Mouse (Mus musculus) neural tube, embryonic 12.5 days (tissue): ENCODE results near the gene Cpne6. TPM values are rescaled to one million over a fixed set of nuclear protein-coding genes. Genes with fewer than 3 reads are reported as not detected.

Source experiments
- ATAC-seq: fragments of 200-750 bp; cut with Nextera tagmentation; 2 replicates; pipeline ENCODE4 v1.8.0; 2017; ENCODE audit warnings: low read depth, mild to moderate bottlenecking, moderate TSS enrichment, moderate library complexity; ENCODE audit not compliant: low FRiP score
- H3K27ac ChIP-seq: fragments of 300-500 bp; sonication (generic); 2 replicates; pipeline ENCODE4 v1.5.1; 2016
- H3K27me3 ChIP-seq: fragments of 300-500 bp; sonication (generic); replicated peaks from 2 replicates; pipeline ENCODE4 v1.6.1; 2016; ENCODE audit warnings: mild to moderate bottlenecking
- H3K36me3 ChIP-seq: fragments of 300-500 bp; sonication (generic); 2 replicates; pipeline ENCODE4 v1.6.1; 2016; ENCODE audit warnings: mild to moderate bottlenecking
- H3K4me1 ChIP-seq: fragments of 300-500 bp; sonication (generic); 2 replicates; pipeline ENCODE4 v1.6.1; 2016
- H3K4me2 ChIP-seq: fragments of 300-500 bp; sonication (generic); replicated peaks from 2 replicates; pipeline ENCODE4 v1.6.1; 2016; ENCODE audit warnings: mild to moderate bottlenecking
- H3K4me3 ChIP-seq: fragments of 300-500 bp; sonication (generic); 2 replicates; pipeline ENCODE4 v1.5.1; 2016
- H3K9ac ChIP-seq: fragments of 300-500 bp; sonication (generic); 2 replicates; pipeline ENCODE4 v1.6.1; 2016; ENCODE audit warnings: mild to moderate bottlenecking
- H3K9me3 ChIP-seq: fragments of 300-500 bp; sonication (generic); 2 replicates; pipeline ENCODE4 v1.6.1; 2016; ENCODE audit warnings: mild to moderate bottlenecking
- WGBS: fragments of 180-500 bp; shearing (Covaris S2); methylation state at CpG from one replicate; pipeline ENCODE4 v1.1.7; 2016; 5-methylcytosine and 5-hydroxymethylcytosine counted together
- polyA plus RNA-seq: library from polyadenylated mRNA; unstranded; fragments of >200 nt; fragmentation: Nextera tagmentation; extraction: Ambion mirVana; gene quantifications from 2 replicates; pipeline ENCODE4 v1.2.1, GENCODE M21; 2016

Gene Cpne6
- polyA plus RNA-seq, 1 experiment from 2014 or later = 2.4 TPM

GRCm38 (mm10) chr14:55540067-55540786 lies 30.0 kb downstream of the Cpne6 start, which contains the start of gene Pck2:
Gene Pck2, plus strand, starts transcription at chr14:55540266.
- Histone ChIP-seq H3K36me3 (peaks cover 6% of the 10 kb centered on the region; the same call in 1 of the 2 replicates), H3K9ac (peak within 1 kb of the TSS; percentile 63), H3K4me1 (peaks cover 20% of the 10 kb centered on the region), H3K27me3 (no peaks in the 10 kb centered on the region), H3K4me2 (peak within 1 kb of the TSS; percentile 83), H3K9me3 (no peaks in the 10 kb centered on the region), H3K27ac (0 out of 2 replicates have a peak within 1 kb of the TSS, but pooled peaks have one; percentile 1), H3K4me3 (peak within 1 kb of the TSS; percentile 50)
- under 1% methylated on average over 32 of the region's 32 CpGs for WGBS
- ATAC-seq = peak; percentile 81

- peak overlapping the region; percentile 63 for H3K9ac ChIP-seq
- H3K4me2 ChIP-seq = peak overlapping the region; percentile 83
- H3K4me1 ChIP-seq = peaks cover 20% of the 10 kb centered on the region
- no peaks in the 10 kb centered on the region for H3K9me3 ChIP-seq
- ATAC-seq = peak; percentile 48
- H3K27me3 ChIP-seq = no peaks in the 10 kb centered on the region
- peaks cover 6% of the 10 kb centered on the region; the same call in 1 of the 2 replicates for H3K36me3 ChIP-seq
- WGBS = 9% methylated on average over 10 of the region's 10 CpGs
- H3K27ac ChIP-seq = 0 out of 2 replicates have a peak overlapping the region, but pooled peaks have one; percentile 1
- peak overlapping the region; percentile 50 for H3K4me3 ChIP-seq
Observed at GRCm38 (mm10) chr14:55540787-55541321, 30.6 kb downstream of the Cpne6 start.

GRCm38 (mm10) chr14:55542268-55542667 lies 32.0 kb downstream of the Cpne6 start:
- no peaks in the 10 kb centered on the region for H3K27me3 ChIP-seq
- H3K4me2 ChIP-seq = no peak overlapping the region
- H3K36me3 ChIP-seq = peaks cover 13% of the 10 kb centered on the region; the same call in 1 of the 2 replicates
- no peak for ATAC-seq
- no peak overlapping the region for H3K9ac ChIP-seq
- peaks cover 20% of the 10 kb centered on the region for H3K4me1 ChIP-seq
- no peak overlapping the region for H3K27ac ChIP-seq
- H3K4me3 ChIP-seq = no peak overlapping the region
- 98% methylated on average over 12 of the region's 12 CpGs for WGBS
- H3K9me3 ChIP-seq = no peaks in the 10 kb centered on the region

DNA sequence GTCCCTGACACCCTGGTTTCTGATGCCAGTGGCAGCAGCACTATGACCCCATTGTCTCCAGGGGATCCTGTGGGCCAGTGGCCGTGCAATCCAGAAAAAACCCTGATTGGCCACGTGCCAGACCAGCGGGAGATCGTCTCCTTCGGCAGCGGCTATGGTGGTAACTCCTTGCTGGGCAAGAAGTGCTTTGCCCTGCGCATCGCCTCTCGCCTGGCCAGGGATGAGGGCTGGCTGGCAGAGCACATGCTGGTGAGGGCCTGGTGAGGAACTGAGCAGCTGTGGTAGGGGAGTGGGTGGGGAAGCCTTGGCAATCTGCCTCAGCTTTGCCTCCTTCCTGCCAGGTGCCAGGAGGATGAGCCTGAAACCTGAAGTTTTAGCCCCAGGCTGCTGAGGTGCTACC lies 34.1 kb downstream of the Cpne6 start:
- peaks cover 30% of the 10 kb centered on the region for H3K36me3 ChIP-seq
- no peak overlapping the region for H3K9ac ChIP-seq
- H3K4me3 ChIP-seq = no peak overlapping the region
- H3K9me3 ChIP-seq = no peaks in the 10 kb centered on the region
- H3K27me3 ChIP-seq = no peaks in the 10 kb centered on the region
- no peak overlapping the region for H3K27ac ChIP-seq
- H3K4me1 ChIP-seq = peaks cover 20% of the 10 kb centered on the region
- no peak for ATAC-seq
- WGBS = 76% methylated on average over 9 of the region's 9 CpGs
- H3K4me2 ChIP-seq = no peak overlapping the region

DNA sequence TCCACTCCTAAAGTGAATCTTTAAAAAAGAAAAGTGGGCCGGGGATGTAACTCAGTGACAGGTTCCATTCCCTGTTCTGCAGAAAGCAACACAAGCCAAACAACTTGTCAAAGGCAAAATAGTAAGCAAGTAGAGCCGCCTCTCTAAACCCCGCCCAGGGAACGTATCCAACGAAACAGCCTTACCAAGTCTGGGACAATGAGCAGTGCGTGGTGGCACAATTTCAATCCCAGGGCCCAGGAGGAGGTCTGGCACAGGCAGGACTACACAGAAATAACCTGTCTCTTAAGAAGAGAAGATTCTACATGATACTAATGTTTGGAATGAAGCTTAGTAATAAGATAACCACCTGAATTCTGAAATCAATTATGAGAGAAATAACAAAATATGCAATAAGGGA lies 39.9 kb downstream of the Cpne6 start:
- no peak for ATAC-seq
- Histone ChIP-seq H3K4me1 (no peaks in the 10 kb centered on the region), H3K27ac (no peak overlapping the region), H3K4me2 (no peak overlapping the region), H3K4me3 (no peak overlapping the region), H3K27me3 (no peaks in the 10 kb centered on the region), H3K36me3 (peaks cover 24% of the 10 kb centered on the region), H3K9me3 (no peaks in the 10 kb centered on the region), H3K9ac (no peak overlapping the region)
- WGBS = 85% methylated on average over 6 of the region's 6 CpGs

DNA sequence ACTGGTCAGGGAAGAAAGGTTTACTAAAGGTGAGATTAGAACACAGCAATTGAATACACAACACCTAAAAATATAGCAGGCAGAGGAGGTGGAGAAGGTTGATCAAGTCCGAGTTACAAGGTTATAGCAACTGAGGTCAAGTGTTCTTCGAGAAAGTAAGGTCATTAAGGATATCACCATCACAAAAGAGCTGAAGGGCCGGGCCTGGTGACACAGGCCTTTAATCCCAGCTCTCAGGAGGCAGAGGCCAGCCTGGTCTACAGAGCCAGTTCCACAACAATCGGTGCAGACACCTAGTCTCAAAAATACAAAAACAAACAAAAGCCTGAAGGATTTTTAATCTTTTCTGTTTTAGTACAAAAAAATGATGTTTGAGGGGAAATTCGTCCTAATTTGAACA lies 41.1 kb downstream of the Cpne6 start:
- no peak for ATAC-seq
- Histone ChIP-seq H3K9me3 (no peaks in the 10 kb centered on the region), H3K4me3 (no peak overlapping the region), H3K9ac (no peak overlapping the region), H3K4me1 (no peaks in the 10 kb centered on the region), H3K36me3 (peaks cover 21% of the 10 kb centered on the region), H3K27me3 (no peaks in the 10 kb centered on the region), H3K27ac (no peak overlapping the region), H3K4me2 (no peak overlapping the region)
- WGBS = 58% methylated on average over 5 of the region's 5 CpGs

GRCm38 (mm10) chr14:55551794-55552193 lies 41.5 kb downstream of the Cpne6 start:
- 89% methylated on average over 8 of the region's 8 CpGs for WGBS
- no peaks in the 10 kb centered on the region for H3K4me1 ChIP-seq
- no peak for ATAC-seq
- no peak overlapping the region for H3K9ac ChIP-seq
- H3K27me3 ChIP-seq = no peaks in the 10 kb centered on the region
- no peak overlapping the region for H3K27ac ChIP-seq
- H3K4me2 ChIP-seq = no peak overlapping the region
- H3K4me3 ChIP-seq = no peak overlapping the region
- H3K9me3 ChIP-seq = no peaks in the 10 kb centered on the region
- peaks cover 17% of the 10 kb centered on the region for H3K36me3 ChIP-seq

GRCm38 (mm10) chr14:55554635-55555034 lies 44.4 kb downstream of the Cpne6 start:
- H3K9ac ChIP-seq = no peak overlapping the region
- H3K27me3 ChIP-seq = no peaks in the 10 kb centered on the region
- ATAC-seq = no peak
- no peaks in the 10 kb centered on the region for H3K9me3 ChIP-seq
- H3K27ac ChIP-seq = no peak overlapping the region
- no peaks in the 10 kb centered on the region for H3K4me1 ChIP-seq
- no peak overlapping the region for H3K4me3 ChIP-seq
- no peak overlapping the region for H3K4me2 ChIP-seq
- H3K36me3 ChIP-seq = no peaks in the 10 kb centered on the region

DNA sequence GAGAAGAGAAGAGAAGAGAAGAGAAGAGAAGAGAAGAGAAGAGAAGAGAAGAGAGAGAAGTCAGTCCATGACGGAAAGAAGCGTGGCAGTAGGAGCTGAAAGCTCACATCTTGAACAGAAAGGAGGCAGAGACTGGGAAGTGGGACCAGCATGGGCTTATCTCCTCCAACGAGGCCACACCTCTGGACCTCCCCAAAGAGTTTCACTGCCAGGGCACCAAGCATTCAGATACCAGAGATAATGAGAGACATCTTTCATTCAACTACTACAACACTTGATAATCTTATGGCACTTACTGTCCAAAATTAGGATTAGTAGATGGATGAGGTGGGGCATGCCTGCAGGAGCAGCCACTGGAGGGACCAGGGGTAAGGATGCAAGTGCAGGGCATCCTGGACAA lies 45.5 kb downstream of the Cpne6 start:
- no peak overlapping the region for H3K4me2 ChIP-seq
- no peaks in the 10 kb centered on the region for H3K36me3 ChIP-seq
- 79% methylated on average over 3 of the region's 3 CpGs for WGBS
- no peaks in the 10 kb centered on the region for H3K4me1 ChIP-seq
- no peak overlapping the region for H3K27ac ChIP-seq
- no peak overlapping the region for H3K9ac ChIP-seq
- H3K9me3 ChIP-seq = no peaks in the 10 kb centered on the region
- no peak for ATAC-seq
- H3K27me3 ChIP-seq = no peaks in the 10 kb centered on the region
- no peak overlapping the region for H3K4me3 ChIP-seq

GRCm38 (mm10) chr14:55557003-55557402 lies 46.8 kb downstream of the Cpne6 start:
- ATAC-seq = no peak
- Histone ChIP-seq H3K27me3 (no peaks in the 10 kb centered on the region), H3K4me3 (no peak overlapping the region), H3K9ac (no peak overlapping the region), H3K27ac (no peak overlapping the region), H3K9me3 (no peaks in the 10 kb centered on the region), H3K4me2 (no peak overlapping the region), H3K36me3 (no peaks in the 10 kb centered on the region), H3K4me1 (peaks cover 11% of the 10 kb centered on the region)
- 27% methylated on average over 5 of the region's 5 CpGs for WGBS

DNA sequence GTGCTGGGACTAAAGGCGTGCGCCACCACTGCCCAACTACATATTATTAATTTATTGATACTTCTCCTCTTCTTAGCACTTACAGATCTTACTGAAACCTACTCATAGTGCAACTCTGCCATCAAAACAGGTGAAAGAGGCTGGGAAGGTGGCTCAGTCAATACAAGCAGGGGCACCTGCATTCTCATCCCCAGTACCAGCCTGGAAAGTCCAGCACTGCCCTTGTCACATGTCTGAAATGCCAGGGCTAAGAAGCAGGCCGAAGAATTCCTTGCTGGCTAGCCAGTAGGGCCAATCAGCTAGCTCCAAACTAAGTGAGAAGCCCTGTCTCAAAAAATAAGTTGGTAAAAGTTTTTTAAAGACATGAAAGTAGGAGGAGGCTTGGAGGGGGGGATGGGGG lies 47.3 kb downstream of the Cpne6 start:
- H3K27ac ChIP-seq = no peak overlapping the region
- H3K27me3 ChIP-seq = no peaks in the 10 kb centered on the region
- no peak overlapping the region for H3K9ac ChIP-seq
- H3K4me3 ChIP-seq = no peak overlapping the region
- H3K4me2 ChIP-seq = no peak overlapping the region
- 91% methylated on average over 3 of the region's 3 CpGs for WGBS
- no peaks in the 10 kb centered on the region for H3K9me3 ChIP-seq
- ATAC-seq = no peak
- H3K36me3 ChIP-seq = no peaks in the 10 kb centered on the region
- peaks cover 14% of the 10 kb centered on the region for H3K4me1 ChIP-seq

DNA sequence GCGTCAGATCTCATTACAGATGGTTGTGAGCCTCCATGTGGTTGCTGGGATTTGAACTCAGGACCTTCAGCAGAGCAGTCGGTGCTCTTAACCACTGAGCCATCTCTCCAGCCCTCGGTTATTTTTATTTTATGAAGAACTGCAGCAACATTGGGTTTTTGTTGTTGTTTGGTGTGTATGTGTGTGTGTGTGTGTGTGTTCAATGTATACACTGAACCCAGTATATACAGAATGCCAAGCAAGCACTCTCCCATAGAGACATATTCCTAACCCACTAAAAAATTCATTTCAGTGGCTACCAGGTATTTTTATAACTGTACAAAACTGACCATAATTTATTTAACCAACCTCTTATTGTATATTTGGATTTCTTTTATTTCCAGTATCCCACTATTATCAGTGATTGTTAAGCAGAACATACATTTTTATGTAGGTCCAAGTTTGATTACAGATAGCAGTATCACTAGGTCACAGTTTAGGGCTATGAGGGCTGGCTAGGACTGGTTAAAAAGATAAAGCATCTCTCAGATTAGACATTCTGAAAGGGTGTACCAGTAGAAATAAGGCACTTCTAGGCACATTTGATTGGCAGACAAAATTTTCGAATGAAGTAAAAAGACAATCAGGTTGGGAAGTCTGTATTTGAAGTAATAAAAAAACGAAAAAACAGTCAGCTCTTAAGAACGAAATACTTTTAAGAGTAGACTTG lies 48.6 kb downstream of the Cpne6 start:
- WGBS = 62% methylated on average over 6 of the region's 6 CpGs

More for the DNA sequence above, 48.6 kb downstream of the Cpne6 start:
- H3K4me2 ChIP-seq = peak overlapping the region; percentile 79
- peaks cover 14% of the 10 kb centered on the region for H3K4me1 ChIP-seq
- H3K4me3 ChIP-seq = no peak overlapping the region; the same call in 1 of the 2 replicates
- peaks cover 8% of the 10 kb centered on the region for H3K36me3 ChIP-seq
- H3K9me3 ChIP-seq = no peaks in the 10 kb centered on the region
- H3K9ac ChIP-seq = peak overlapping the region; percentile 61; the same call in 1 of the 2 replicates
- no peak overlapping the region for H3K27ac ChIP-seq
- H3K27me3 ChIP-seq = no peaks in the 10 kb centered on the region
- ATAC-seq = no peak
